Mouse (Mus musculus) forebrain, embryonic 13.5 days (tissue): ENCODE results near the gene Frmd5. TPM values are rescaled to one million over a fixed set of nuclear protein-coding genes. Genes with fewer than 3 reads are reported as not detected.

Experiments used
- ATAC-seq: fragments of 200-750 bp; cut with Nextera tagmentation; 2 replicates; pipeline ENCODE4 v1.8.0; 2017
- H3K27ac ChIP-seq: fragments of 300-500 bp; sonication (generic); 2 replicates; pipeline ENCODE4 v1.5.1; 2015; ENCODE audit warnings: inconsistent platforms, mild to moderate bottlenecking, moderate library complexity
- H3K27me3 ChIP-seq: fragments of 300-500 bp; sonication (generic); 2 replicates; pipeline ENCODE4 v1.6.1; 2015; ENCODE audit warnings: mild to moderate bottlenecking, inconsistent platforms
- H3K36me3 ChIP-seq: fragments of 300-500 bp; sonication (generic); 2 replicates; pipeline ENCODE4 v1.6.1; 2015; ENCODE audit warnings: mild to moderate bottlenecking, inconsistent platforms; ENCODE audit not compliant: poor library complexity, severe bottlenecking
- H3K4me1 ChIP-seq: fragments of 300-500 bp; sonication (generic); 2 replicates; pipeline ENCODE4 v1.6.1; 2015; ENCODE audit warnings: inconsistent platforms
- H3K4me2 ChIP-seq: fragments of 300-500 bp; sonication (generic); 2 replicates; pipeline ENCODE4 v1.6.1; 2015; ENCODE audit warnings: inconsistent platforms, mild to moderate bottlenecking, moderate library complexity
- H3K4me3 ChIP-seq: fragments of 300-500 bp; sonication (generic); 2 replicates; pipeline ENCODE4 v1.5.1; 2015; ENCODE audit warnings: mild to moderate bottlenecking, inconsistent platforms
- H3K9ac ChIP-seq: fragments of 300-500 bp; sonication (generic); 2 replicates; pipeline ENCODE4 v1.6.1; 2015; ENCODE audit warnings: mild to moderate bottlenecking, inconsistent platforms
- H3K9me3 ChIP-seq: fragments of 300-500 bp; sonication (generic); replicated peaks from 2 replicates; pipeline ENCODE4 v1.6.1; 2016; ENCODE audit warnings: inconsistent platforms
- WGBS: fragments of 180-500 bp; shearing (Covaris S2); methylation state at CpG from one replicate; pipeline ENCODE4 v1.1.7; 2015; 5-methylcytosine and 5-hydroxymethylcytosine counted together
- polyA plus RNA-seq: library from polyadenylated mRNA; unstranded; fragments of >200 nt; fragmentation: Nextera tagmentation; extraction: Ambion mirVana; gene quantifications from 2 replicates; pipeline ENCODE4 v1.2.1, GENCODE M21; 2015

Gene Frmd5
- polyA plus RNA-seq, 1 experiment from 2014 or later: 29.6 TPM

DNA sequence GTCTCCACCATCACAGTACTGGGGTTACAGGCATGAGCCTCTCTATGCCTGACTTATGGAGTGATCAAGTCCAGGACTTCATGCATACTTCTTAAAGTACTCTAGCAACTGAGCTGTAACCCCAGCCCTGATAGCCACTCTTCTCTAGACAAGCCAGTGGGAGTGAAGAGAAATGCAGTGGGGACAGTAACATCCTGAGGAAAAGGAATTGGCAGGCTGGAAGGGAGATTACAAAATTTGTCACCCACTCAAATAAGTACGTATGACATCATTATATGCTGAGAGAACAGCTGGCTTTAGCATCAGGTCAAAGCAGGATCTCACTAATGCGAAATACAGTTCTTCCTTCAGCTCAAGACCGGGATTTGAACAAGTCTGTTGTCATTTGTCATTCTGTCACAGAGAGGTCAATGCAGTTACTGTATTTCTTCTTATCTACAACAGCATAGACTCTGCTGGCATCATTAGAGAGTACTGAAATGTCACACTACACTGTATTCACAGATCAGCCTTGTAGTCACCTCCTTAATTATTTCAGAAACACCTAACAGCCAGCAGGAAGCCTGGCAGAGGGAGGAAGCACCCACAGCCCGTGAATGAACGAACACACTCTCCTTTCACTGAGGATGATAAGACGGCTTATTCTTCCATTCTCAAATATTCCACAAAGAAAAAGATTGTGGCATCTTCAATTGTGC, 129.8 kb downstream of the Frmd5 start:
- H3K36me3 ChIP-seq: no peaks in the 10 kb centered on the region
- H3K27me3 ChIP-seq: no peaks in the 10 kb centered on the region
- no peak overlapping the region for H3K9ac ChIP-seq
- H3K4me3 ChIP-seq: no peak overlapping the region
- peaks cover 16% of the 10 kb centered on the region for H3K4me1 ChIP-seq
- H3K9me3 ChIP-seq: no peaks in the 10 kb centered on the region
- H3K27ac ChIP-seq: no peak overlapping the region; the same call in 1 of the 2 replicates
- WGBS: 49% methylated on average over 6 of the region's 6 CpGs
- H3K4me2 ChIP-seq: no peak overlapping the region
- no peak for ATAC-seq

DNA sequence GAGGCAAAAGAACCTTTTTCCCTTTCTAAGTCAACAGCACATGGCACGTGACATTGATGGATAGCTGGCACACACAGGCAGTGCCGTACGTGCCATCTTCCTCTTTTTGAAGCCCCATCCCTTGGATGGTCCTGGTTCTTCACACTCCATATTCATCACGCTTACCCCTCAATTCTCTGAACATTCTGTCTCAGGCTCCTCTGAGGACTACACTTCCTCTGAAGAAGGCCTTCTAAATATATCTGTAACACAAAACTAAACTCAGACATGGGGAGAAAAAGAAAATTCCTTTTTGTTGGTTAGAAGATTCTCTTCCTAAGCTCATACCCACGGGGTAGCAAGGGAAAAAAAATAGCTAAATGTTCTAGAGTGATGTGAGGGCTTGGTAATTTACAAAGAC, 131.0 kb downstream of the Frmd5 start:
- H3K36me3 ChIP-seq: no peaks in the 10 kb centered on the region
- H3K4me2 ChIP-seq: no peak overlapping the region
- H3K27me3 ChIP-seq: no peaks in the 10 kb centered on the region
- no peak overlapping the region for H3K9ac ChIP-seq
- no peak overlapping the region for H3K4me3 ChIP-seq
- peaks cover 16% of the 10 kb centered on the region for H3K4me1 ChIP-seq
- ATAC-seq: no peak
- 93% methylated on average over 5 of the region's 5 CpGs for WGBS
- H3K27ac ChIP-seq: no peak overlapping the region
- H3K9me3 ChIP-seq: no peaks in the 10 kb centered on the region

DNA sequence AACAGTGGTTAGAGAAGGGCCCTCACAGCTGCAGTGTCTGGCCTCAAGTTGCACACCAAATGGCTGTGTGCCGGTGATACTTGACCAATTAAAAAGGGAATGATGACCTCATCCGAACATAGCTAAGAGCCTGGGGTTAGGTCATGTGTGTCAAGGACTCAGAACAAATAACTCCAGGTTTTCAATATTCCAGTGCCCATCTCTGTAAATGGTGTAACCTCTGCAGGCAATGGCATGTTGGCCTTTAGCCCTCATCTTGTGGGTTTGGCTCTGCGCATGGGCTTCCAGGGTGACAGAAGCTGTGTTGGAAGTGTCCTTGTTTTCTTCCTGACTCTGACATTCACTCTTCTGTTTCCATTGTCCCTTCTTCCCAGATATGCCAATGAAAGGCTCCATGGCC, 131.8 kb downstream of the Frmd5 start:
- no peak overlapping the region for H3K4me2 ChIP-seq
- WGBS: 75% methylated on average over 3 of the region's 3 CpGs
- H3K27me3 ChIP-seq: no peaks in the 10 kb centered on the region
- H3K9me3 ChIP-seq: no peaks in the 10 kb centered on the region
- no peak overlapping the region for H3K27ac ChIP-seq
- no peaks in the 10 kb centered on the region for H3K36me3 ChIP-seq
- no peak overlapping the region for H3K9ac ChIP-seq
- ATAC-seq: no peak
- peaks cover 16% of the 10 kb centered on the region for H3K4me1 ChIP-seq
- H3K4me3 ChIP-seq: no peak overlapping the region

DNA sequence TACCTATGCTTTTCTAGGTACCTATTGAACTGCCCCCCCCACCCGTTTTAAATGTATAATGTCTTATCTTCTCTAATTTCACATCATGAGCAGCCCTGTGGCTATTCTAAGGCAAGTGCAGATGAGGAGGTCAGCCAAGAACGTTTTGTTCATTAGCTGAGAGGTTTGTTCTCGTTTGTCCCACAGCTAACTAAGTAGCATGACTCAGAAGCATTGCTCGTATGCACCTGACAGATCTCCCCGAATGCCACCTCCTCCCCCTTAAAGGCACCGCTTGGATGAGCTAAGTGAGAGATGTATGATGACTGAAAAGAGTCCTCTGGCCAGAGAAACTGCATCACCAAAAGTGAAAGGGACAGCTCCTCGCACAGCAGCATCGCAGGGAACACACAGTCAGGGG, 132.7 kb downstream of the Frmd5 start:
- H3K27me3 ChIP-seq: no peaks in the 10 kb centered on the region
- H3K4me3 ChIP-seq: no peak overlapping the region
- no peak for ATAC-seq
- H3K27ac ChIP-seq: no peak overlapping the region
- peaks cover 16% of the 10 kb centered on the region for H3K4me1 ChIP-seq
- no peak overlapping the region for H3K9ac ChIP-seq
- no peaks in the 10 kb centered on the region for H3K36me3 ChIP-seq
- H3K4me2 ChIP-seq: no peak overlapping the region
- no peaks in the 10 kb centered on the region for H3K9me3 ChIP-seq
- 55% methylated on average over 8 of the region's 8 CpGs for WGBS

DNA sequence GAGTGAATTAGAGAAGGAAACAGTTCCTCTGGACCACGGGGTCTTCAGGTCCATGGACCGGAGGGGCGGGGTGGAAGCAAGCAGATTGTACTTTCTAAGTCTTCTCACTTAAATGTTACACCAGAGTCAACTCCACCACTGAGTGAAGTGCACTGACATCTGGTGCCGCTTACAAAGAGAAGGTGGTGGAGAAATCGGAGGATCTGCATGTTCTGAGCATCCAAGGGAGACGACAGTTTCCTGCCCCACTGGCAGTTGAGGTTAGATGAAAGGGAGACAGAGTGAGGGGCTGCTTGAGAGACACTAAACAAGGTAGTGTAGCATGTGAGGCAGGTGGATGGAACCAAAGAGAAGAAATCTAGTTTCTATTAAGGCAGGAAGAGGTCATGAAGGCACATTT, 137.0 kb downstream of the Frmd5 start:
- 91% methylated on average over 6 of the region's 6 CpGs for WGBS
- no peak overlapping the region for H3K27ac ChIP-seq
- ATAC-seq: no peak

DNA sequence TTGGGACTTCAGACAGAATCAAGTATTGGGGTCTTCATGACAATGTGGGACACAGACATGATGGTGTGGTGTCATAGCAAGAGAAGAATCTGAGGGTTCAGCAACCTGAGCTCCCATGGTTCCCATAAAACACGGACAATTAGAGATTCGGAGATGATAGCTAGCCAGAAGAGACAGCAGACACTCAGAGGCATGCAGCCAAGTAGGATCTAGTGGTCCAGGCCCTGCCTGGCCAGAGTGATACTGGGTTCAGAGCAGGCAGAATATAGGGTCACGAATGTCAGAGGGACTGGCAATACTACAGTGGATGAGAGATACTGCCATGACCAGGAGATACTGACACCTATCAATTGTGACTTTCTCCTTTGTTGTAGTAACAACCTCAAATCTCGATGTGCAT, 138.6 kb downstream of the Frmd5 start:
- no peaks in the 10 kb centered on the region for H3K36me3 ChIP-seq
- peaks cover 5% of the 10 kb centered on the region; the same call in 1 of the 2 replicates for H3K4me1 ChIP-seq
- H3K4me3 ChIP-seq: no peak overlapping the region
- no peak overlapping the region for H3K27ac ChIP-seq
- 91% methylated on average over 4 of the region's 4 CpGs for WGBS
- H3K27me3 ChIP-seq: no peaks in the 10 kb centered on the region
- H3K9me3 ChIP-seq: no peaks in the 10 kb centered on the region
- no peak overlapping the region for H3K4me2 ChIP-seq
- no peak for ATAC-seq
- H3K9ac ChIP-seq: no peak overlapping the region

More for the DNA sequence above, 137.0 kb downstream of the Frmd5 start:
- Histone ChIP-seq H3K27me3 (no peaks in the 10 kb centered on the region), H3K9ac (no peak overlapping the region), H3K9me3 (no peaks in the 10 kb centered on the region), H3K4me3 (no peak overlapping the region), H3K4me2 (no peak overlapping the region), H3K4me1 (peaks cover 5% of the 10 kb centered on the region; the same call in 1 of the 2 replicates), H3K36me3 (no peaks in the 10 kb centered on the region)

DNA sequence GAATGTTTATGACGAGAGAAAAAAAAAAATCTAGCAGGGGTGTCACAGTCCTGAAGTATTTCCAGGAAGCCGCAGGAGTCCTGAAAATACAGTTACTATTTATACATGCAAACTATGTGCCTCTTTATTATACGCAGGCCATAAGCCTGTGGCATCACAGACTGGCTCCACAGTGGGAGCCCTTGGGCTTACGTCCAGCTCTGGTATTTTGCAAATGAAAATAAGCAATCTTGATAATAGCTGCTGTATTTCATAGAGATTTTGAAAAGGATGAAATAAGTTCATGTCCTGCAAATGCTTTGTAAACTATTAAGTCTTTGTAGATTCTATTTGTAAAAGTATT, 145.8 kb downstream of the Frmd5 start:
- Histone ChIP-seq H3K27me3 (no peaks in the 10 kb centered on the region), H3K4me2 (no peak overlapping the region), H3K4me3 (no peak overlapping the region), H3K9me3 (no peaks in the 10 kb centered on the region), H3K27ac (peak overlapping the region; percentile 54; the same call in 1 of the 2 replicates), H3K9ac (no peak overlapping the region), H3K4me1 (peaks cover 24% of the 10 kb centered on the region), H3K36me3 (no peaks in the 10 kb centered on the region)
- ATAC-seq: peak; percentile 55; the same call in 1 of the 2 replicates
- 44% methylated on average over 4 of the region's 4 CpGs for WGBS

DNA sequence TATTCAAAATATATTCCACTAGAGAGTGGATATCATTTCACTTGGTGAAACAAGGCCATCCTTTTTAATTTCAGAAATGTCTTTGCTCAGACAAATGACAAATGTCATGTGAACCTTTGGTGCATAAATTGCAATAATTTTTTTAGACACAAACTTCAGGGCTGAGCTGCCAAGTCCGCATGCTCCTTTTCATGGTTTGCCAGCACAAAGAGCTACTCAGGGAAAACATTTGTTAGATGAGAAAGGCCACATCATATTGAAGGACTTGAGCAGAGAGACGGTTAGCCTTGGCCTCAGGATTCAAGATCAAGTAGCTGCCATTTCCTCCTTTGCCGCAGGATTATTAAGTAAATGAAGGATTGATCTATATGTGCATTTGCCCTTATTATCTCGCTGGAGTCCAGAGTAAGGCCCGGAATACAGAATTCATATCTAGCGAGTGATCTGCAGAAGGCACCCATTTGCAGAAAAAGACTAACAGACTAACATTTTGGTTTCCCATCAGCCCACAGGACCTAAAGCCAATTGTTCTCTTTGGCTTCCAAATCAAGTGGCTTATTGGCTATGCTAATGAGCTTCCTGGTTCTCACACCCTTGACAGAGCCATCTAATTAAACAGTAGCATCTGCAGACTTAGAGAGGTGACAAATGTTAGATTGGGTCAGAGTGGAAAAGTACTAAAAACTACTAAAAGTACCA, 146.3 kb downstream of the Frmd5 start:
- 55% methylated on average over 6 of the region's 6 CpGs for WGBS
- no peak overlapping the region for H3K9ac ChIP-seq
- H3K4me1 ChIP-seq: peaks cover 24% of the 10 kb centered on the region
- H3K27me3 ChIP-seq: no peaks in the 10 kb centered on the region
- no peaks in the 10 kb centered on the region for H3K9me3 ChIP-seq
- H3K36me3 ChIP-seq: no peaks in the 10 kb centered on the region
- ATAC-seq: peak; percentile 57; the same call in 1 of the 2 replicates
- no peak overlapping the region for H3K4me3 ChIP-seq
- no peak overlapping the region for H3K4me2 ChIP-seq
- peak overlapping the region; percentile 54 for H3K27ac ChIP-seq

DNA sequence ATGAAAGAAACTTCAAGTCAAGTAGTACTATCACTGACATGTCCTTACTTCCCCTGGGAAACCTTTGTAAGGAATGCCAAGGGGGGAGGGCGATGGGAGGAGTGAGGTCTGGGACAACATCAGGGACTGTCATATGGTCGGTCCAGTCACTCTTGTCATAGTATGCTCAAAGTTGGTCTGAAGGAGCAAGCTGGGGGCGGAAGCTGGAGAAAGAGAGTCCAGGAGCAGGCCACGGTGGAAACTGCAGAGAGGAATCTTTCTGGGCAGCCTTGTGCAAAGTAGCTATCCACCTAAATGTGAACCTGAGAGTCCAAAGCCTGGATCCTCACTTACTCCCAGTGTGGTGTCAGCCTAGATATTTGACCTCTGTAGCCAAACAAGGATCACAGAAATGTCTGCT, 147.5 kb downstream of the Frmd5 start:
- H3K9ac ChIP-seq: no peak overlapping the region
- no peak overlapping the region for H3K27ac ChIP-seq
- no peak overlapping the region for H3K4me3 ChIP-seq
- no peak overlapping the region for H3K4me2 ChIP-seq
- no peak for ATAC-seq
- whole genome bisulfite sequencing: 91% methylated on average over 4 of the region's 4 CpGs
- H3K4me1 ChIP-seq: peaks cover 19% of the 10 kb centered on the region
- H3K9me3 ChIP-seq: no peaks in the 10 kb centered on the region
- H3K36me3 ChIP-seq: no peaks in the 10 kb centered on the region
- no peaks in the 10 kb centered on the region for H3K27me3 ChIP-seq

DNA sequence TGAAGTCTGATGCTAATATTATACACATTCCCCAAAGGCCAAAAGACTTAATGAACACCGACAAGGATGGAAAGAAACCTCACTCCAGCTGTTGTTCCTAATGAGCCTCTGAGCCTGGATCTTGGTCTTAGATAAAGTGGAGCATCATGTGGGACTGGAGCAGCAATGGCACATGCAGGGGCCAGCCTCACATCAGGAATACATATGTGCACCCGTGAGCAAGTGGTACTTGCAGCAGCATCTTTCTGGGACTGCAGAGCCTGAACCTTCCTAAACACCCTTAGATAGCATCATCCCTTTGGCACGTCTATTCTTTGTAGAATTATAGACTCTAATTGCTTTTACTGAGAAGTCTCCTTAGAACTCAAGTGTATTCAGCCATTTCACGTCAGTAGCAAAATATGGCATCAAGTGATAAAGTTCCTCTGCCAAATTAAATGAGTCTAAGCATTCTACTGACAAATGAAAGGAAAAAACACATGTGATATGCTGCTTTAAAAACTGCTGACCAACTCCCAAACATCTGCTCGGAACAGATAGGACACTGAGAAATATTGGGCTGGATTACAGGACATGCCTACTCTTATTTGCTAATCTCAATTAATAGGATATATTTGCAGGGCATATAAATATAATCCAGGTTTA, 148.6 kb downstream of the Frmd5 start:
- Histone ChIP-seq H3K27ac (no peak overlapping the region), H3K4me1 (peaks cover 19% of the 10 kb centered on the region), H3K9me3 (no peaks in the 10 kb centered on the region), H3K4me2 (no peak overlapping the region), H3K4me3 (no peak overlapping the region), H3K27me3 (no peaks in the 10 kb centered on the region), H3K9ac (no peak overlapping the region), H3K36me3 (no peaks in the 10 kb centered on the region)
- no peak for ATAC-seq
- 79% methylated on average over 5 of the region's 5 CpGs for WGBS

DNA sequence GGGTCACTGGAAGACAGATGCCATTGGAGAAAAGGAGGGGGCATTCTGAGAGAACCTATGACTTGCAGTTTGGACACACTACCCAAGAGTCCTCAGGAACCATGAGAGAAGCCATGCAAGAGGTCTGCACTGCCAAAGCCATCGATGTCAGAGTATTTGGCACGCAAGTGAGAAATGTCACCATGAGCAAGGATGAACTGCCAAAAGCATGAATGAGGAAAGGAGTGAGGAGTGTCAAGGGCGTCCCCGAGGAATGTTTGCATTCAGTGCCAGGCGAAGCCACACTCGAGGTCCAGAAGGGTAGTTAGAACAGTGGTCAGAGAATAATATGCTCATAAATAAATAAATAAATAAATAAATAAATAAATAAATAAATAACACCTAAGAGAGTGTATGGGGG, 150.9 kb downstream of the Frmd5 start:
- H3K4me3 ChIP-seq: no peak overlapping the region
- no peaks in the 10 kb centered on the region for H3K9me3 ChIP-seq
- no peaks in the 10 kb centered on the region for H3K36me3 ChIP-seq
- no peak overlapping the region for H3K27ac ChIP-seq
- no peak overlapping the region for H3K9ac ChIP-seq
- WGBS: 93% methylated on average over 6 of the region's 6 CpGs
- no peak for ATAC-seq
- H3K4me1 ChIP-seq: peaks cover 11% of the 10 kb centered on the region
- H3K27me3 ChIP-seq: no peaks in the 10 kb centered on the region
- H3K4me2 ChIP-seq: no peak overlapping the region

DNA sequence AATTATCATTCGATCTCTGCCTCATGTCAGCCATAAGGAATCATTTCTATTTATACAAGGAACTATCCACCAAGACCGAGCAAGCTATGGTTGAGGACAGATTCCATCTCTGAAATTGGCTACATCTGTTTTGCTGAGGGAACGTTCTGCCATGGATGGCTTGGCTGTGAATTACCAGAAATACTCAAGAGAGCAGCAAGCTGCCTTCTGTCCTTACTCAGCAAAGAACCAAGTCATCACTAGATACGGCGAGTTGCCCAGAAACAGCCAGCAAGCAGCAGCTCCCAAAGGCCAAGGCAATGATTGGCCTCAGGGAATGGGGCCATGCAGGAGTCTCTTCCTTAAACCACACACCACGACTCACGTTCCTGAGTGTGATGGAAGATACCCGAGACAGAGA, 151.8 kb downstream of the Frmd5 start:
- H3K36me3 ChIP-seq: no peaks in the 10 kb centered on the region
- H3K4me3 ChIP-seq: no peak overlapping the region
- H3K9ac ChIP-seq: no peak overlapping the region
- ATAC-seq: no peak
- 0 out of 2 replicates have a peak, but pooled peaks cover 4% of the 10 kb centered on the region for H3K4me1 ChIP-seq
- no peaks in the 10 kb centered on the region for H3K27me3 ChIP-seq
- 89% methylated on average over 8 of the region's 8 CpGs for WGBS
- H3K9me3 ChIP-seq: no peaks in the 10 kb centered on the region
- no peak overlapping the region for H3K27ac ChIP-seq
- H3K4me2 ChIP-seq: no peak overlapping the region
